Mouse (Mus musculus): ENCODE measurements around the gene Hand1.
"Not testable (repeated sequence)": the region's sequence is repeated elsewhere in the genome, so short reads cannot be mapped to it uniquely, and the experiment has no call there.

Hand1 gene

DNA sequence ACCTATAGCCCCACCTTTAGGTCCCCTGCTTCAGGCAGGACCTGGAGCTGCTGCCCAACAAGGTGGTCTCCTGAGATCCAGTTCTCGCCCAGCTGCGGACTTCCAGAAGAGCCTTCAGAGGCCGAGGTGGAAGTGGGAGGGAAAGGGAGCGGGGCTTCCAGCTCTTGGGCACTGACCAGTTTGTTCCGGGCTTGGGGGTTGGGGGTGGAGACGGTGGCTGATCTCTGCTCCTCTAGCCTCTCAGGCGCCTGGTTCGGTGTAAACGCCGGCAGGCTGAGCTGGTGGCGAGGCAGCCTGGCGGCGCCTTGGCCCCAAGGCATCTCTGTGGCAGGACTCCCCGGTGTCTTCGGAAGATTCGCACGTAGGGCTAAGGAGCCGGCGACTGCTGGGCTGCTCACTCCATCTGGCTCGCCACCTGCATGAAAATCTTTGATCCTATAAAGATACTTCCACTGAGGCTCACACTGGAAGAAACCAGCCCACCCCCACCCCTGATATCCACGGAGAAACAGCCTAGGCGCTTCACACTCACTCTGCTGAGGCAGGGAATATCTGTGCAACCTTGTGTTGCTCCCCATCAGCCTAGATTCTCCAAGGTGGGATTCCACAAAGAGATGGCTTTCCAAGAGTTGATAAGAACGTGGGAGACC, at the start of gene Hand1:
TSS of gene Hand1 (minus strand) at position 267 of the 650 bp plus-strand sequence.
- no peak for DNase-seq (ENCODE audit: low read depth, low spot score)
- Histone ChIP-seq H3K36me3 (ENCODE audit: control insufficient read depth, insufficient read depth, low read length, poor library complexity, severe bottlenecking) (no peaks in the 10 kb centered on the region), H3K27me3 (ENCODE audit: control insufficient read depth, insufficient read depth, low read length, poor library complexity, severe bottlenecking) (peaks cover 2% of the 10 kb centered on the region; the same call in 1 of the 2 replicates)

DNA sequence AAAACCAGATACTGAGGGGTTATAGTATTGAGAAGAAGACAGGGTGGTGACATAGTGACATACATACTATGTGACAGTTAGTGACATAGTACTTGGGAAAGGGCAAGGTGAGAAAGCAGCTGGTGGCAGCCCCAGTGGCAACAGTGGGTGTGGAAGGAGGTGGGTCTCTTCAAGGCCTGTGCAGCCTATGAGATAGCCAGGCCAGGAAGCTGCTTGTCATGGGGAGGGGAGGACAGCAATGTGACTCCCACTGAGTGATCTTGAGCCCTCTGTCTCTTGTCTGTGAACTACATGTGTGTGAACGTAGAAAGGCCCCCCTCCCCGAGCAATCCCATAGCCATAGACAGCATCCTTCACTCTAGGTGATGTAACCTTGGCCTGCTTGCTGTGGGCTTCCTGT, 43.5 kb upstream of the Hand1 start:
- no peaks in the 10 kb centered on the region for H3K27me3 ChIP-seq (ENCODE audit: control insufficient read depth, insufficient read depth, low read length, poor library complexity, severe bottlenecking)
- no peaks in the 10 kb centered on the region for H3K36me3 ChIP-seq (ENCODE audit: control insufficient read depth, insufficient read depth, low read length, poor library complexity, severe bottlenecking)
- no peak for DNase-seq (ENCODE audit: low read depth, low spot score)

DNA sequence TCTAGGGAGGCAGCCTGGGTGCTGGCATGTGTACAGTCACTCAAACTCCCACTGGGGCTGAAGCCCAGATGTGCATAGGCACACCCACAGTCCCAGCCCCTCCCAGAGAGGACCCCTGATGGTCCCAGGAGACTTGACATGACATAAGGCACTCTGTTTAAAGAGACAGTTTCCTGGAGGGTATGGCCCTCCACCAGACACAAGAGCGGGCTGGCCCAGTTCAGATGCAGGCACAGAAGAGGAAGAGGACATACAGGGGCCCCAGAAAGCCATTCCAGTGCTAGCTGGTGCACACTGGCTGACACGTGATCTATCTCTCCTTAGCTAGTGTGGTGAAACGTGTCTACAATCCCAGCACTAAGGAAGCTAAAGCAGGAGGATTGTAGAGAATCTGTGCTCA, 40.4 kb upstream of the Hand1 start:
- H3K36me3 ChIP-seq (ENCODE audit: control insufficient read depth, insufficient read depth, low read length, poor library complexity, severe bottlenecking): no peaks in the 10 kb centered on the region
- no peaks in the 10 kb centered on the region for H3K27me3 ChIP-seq (ENCODE audit: control insufficient read depth, insufficient read depth, low read length, poor library complexity, severe bottlenecking)
- DNase-seq (ENCODE audit: low read depth, low spot score): peak; percentile 42

DNA sequence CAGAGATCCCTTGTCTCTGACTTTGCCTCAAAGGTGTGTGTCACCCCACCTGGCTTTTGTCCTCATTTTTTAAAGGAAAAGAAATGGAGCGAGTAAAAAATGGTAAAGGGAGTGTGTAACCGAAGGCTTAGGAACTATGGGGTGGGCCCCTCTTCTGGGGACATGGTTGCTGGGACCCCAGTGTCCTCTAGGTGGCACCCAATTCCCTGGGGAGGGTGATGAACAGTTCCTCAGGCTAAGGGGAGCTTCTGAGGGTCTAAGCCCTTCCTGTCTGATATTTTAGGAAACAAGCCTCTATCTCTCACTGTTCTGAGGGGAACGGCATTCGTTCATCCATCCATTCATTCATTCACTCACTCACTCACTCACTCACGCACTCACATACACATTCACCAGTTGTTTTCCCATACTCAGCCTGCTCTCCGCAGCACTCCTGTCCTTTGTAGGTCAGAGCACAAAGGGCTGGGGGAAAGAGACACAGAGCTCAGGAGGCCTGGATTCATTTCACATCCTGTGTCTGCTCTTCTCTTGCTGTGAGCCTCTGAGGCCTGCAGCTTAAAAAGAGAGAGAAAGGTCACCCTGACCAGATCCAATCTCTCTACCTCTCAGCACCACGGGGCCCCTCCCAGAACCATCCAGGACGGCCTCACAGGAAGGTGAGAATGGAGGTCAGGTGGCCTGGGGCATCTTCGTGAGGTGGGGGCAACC, 36.3 kb upstream of the Hand1 start:
- H3K36me3 ChIP-seq (ENCODE audit: control insufficient read depth, insufficient read depth, low read length, poor library complexity, severe bottlenecking): no peaks in the 10 kb centered on the region
- H3K27me3 ChIP-seq (ENCODE audit: control insufficient read depth, insufficient read depth, low read length, poor library complexity, severe bottlenecking): no peaks in the 10 kb centered on the region
- DNase-seq (ENCODE audit: low read depth, low spot score): peak; percentile 59

GRCm38 (mm10) chr11:57866466-57866865, 33.8 kb upstream of the Hand1 start:
- Histone ChIP-seq H3K36me3 (ENCODE audit: control insufficient read depth, insufficient read depth, low read length, poor library complexity, severe bottlenecking) (no peaks in the 10 kb centered on the region), H3K27me3 (ENCODE audit: control insufficient read depth, insufficient read depth, low read length, poor library complexity, severe bottlenecking) (no peaks in the 10 kb centered on the region)
- DNase-seq (ENCODE audit: low read depth, low spot score): no peak

DNA sequence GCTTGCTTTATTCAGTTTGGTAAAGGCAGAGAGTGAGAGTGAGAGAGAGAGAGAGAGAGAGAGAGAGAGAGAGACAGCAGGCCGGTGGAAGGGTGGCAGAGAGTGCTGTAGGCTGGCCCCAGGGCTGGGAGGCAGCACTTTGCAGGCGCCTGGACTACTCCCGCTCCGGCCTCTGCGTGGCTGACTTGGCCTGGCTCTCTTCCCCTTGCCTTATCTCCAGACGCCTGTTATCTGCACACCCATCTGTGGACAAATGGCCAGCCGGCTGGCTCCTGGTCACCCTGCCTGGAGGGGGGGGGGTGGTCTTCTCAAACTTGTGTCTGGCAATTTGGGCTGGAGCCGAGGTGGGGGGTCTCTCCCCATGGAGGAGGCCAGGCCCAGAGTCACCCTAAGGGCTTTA, 32.0 kb upstream of the Hand1 start:
- no peak for DNase-seq (ENCODE audit: low read depth, low spot score)
- no peaks in the 10 kb centered on the region for H3K36me3 ChIP-seq (ENCODE audit: control insufficient read depth, insufficient read depth, low read length, poor library complexity, severe bottlenecking)
- no peaks in the 10 kb centered on the region for H3K27me3 ChIP-seq (ENCODE audit: control insufficient read depth, insufficient read depth, low read length, poor library complexity, severe bottlenecking)

DNA sequence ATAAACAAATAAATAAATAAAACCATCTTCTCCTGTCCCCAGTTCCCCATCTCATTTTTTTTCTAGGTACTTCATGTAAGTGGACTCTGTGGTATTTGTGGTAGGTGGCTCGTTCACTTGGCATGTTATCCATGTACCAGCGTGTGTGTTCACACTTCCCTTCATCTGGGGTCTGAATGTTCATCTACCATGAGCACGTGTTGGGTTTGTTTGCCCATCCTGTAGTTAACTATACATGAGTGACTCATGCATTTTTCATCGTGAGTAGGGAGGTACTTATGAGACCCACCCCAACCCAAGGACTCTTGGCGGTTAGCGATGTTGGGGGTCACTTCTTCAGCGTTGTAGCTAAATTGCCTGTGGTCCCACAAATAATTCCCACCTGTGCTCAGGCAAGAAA, 29.5 kb upstream of the Hand1 start:
- DNase-seq (ENCODE audit: low read depth, low spot score): no peak
- H3K36me3 ChIP-seq (ENCODE audit: control insufficient read depth, insufficient read depth, low read length, poor library complexity, severe bottlenecking): no peaks in the 10 kb centered on the region
- H3K27me3 ChIP-seq (ENCODE audit: control insufficient read depth, insufficient read depth, low read length, poor library complexity, severe bottlenecking): no peaks in the 10 kb centered on the region

DNA sequence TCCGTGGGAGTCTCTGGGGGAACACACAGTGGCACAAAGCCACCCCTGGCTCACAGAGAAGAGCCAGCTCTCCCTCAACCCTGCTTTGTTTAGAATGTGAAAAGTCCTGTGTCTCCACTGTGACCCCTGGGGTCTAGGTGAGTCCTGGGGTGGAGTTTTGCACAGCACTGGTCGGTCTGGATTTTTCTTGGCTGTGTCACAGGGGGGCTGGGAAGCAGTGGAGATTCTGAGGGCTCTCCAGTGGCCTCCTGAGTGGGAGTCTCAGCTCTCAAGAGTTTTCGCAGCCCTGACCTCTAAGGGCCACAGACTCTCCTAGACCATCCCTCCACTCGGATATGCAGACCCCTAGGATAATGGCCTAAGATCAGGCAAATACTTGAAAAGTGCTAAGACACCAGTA, 25.1 kb upstream of the Hand1 start:
- Histone ChIP-seq H3K36me3 (ENCODE audit: control insufficient read depth, insufficient read depth, low read length, poor library complexity, severe bottlenecking) (no peaks in the 10 kb centered on the region), H3K27me3 (ENCODE audit: control insufficient read depth, insufficient read depth, low read length, poor library complexity, severe bottlenecking) (no peaks in the 10 kb centered on the region)
- DNase-seq (ENCODE audit: low read depth, low spot score): no peak

DNA sequence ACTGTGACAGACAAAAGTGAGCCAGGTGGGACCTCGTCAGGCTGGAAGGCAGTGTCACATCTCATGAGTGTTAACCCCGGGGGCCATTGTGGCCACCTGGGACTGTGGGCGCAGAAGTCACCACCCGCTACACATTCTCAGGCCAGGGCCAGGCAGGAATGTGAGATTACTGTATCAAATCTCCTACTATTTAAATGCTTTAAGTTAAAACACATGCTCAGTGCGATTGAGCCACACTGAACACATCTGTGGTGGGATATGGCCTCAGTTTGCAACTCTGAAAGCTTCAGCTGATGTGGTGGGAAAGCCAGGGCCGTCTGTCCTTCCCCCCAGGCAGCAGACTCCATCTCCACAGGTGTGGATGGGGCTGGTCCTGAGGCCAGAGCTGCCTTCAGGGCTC, 21.0 kb upstream of the Hand1 start:
- no peaks in the 10 kb centered on the region for H3K27me3 ChIP-seq (ENCODE audit: control insufficient read depth, insufficient read depth, low read length, poor library complexity, severe bottlenecking)
- no peaks in the 10 kb centered on the region for H3K36me3 ChIP-seq (ENCODE audit: control insufficient read depth, insufficient read depth, low read length, poor library complexity, severe bottlenecking)
- no peak for DNase-seq (ENCODE audit: low read depth, low spot score)

DNA sequence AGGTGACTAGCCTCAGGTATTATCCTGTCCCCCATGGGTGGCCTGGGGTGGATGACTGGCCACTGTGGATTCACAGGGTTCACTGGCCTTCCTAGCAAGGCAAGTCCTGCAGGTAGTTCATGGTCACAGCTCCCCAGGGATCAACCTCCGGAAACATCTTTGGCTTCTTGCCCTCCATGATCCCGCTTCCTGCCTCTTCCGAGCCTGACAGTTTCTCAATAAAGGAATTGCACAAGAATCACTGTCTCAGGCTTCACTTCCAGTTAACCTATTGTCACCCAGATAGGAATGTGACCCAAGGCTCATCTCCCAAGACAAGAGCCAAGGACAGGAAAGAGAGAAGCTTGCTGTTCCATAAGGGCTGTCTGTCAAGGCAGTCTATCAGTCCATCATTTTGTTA, 18.3 kb upstream of the Hand1 start:
- no peaks in the 10 kb centered on the region for H3K36me3 ChIP-seq (ENCODE audit: control insufficient read depth, insufficient read depth, low read length, poor library complexity, severe bottlenecking)
- DNase-seq (ENCODE audit: low read depth, low spot score): no peak
- no peaks in the 10 kb centered on the region for H3K27me3 ChIP-seq (ENCODE audit: control insufficient read depth, insufficient read depth, low read length, poor library complexity, severe bottlenecking)

GRCm38 (mm10) chr11:57850298-57850697, 17.7 kb upstream of the Hand1 start:
- no peak for DNase-seq (ENCODE audit: low read depth, low spot score)
- Histone ChIP-seq H3K36me3 (ENCODE audit: control insufficient read depth, insufficient read depth, low read length, poor library complexity, severe bottlenecking) (no peaks in the 10 kb centered on the region), H3K27me3 (ENCODE audit: control insufficient read depth, insufficient read depth, low read length, poor library complexity, severe bottlenecking) (no peaks in the 10 kb centered on the region)

DNA sequence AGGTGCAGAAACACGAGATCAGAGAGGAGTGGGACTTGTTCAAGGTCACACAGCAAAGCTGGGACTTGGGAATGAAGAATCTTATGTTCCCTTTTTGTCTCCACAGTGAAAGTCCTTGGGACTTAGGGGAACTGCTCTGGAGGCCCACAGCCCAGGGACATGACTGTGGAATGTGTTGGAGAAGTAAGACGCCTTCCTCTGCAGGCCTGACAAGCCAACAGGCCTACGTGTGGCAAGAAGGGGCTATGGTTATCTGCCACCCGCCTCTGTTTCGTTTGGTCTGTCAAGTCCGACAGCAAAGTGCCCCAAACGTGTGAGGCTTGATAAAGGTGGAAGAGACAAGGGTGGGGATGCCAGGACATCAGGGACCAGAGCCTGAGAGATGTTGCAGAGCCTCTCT, 14.8 kb upstream of the Hand1 start:
- no peak for DNase-seq (ENCODE audit: low read depth, low spot score)
- Histone ChIP-seq H3K36me3 (ENCODE audit: control insufficient read depth, insufficient read depth, low read length, poor library complexity, severe bottlenecking) (no peaks in the 10 kb centered on the region), H3K27me3 (ENCODE audit: control insufficient read depth, insufficient read depth, low read length, poor library complexity, severe bottlenecking) (no peaks in the 10 kb centered on the region)

GRCm38 (mm10) chr11:57846421-57847363, 14.1 kb upstream of the Hand1 start:
- not testable (repeated sequence) for H3K36me3 ChIP-seq (ENCODE audit: control insufficient read depth, insufficient read depth, low read length, poor library complexity, severe bottlenecking); H3K27me3 ChIP-seq (ENCODE audit: control insufficient read depth, insufficient read depth, low read length, poor library complexity, severe bottlenecking); DNase-seq (ENCODE audit: low read depth, low spot score)

DNA sequence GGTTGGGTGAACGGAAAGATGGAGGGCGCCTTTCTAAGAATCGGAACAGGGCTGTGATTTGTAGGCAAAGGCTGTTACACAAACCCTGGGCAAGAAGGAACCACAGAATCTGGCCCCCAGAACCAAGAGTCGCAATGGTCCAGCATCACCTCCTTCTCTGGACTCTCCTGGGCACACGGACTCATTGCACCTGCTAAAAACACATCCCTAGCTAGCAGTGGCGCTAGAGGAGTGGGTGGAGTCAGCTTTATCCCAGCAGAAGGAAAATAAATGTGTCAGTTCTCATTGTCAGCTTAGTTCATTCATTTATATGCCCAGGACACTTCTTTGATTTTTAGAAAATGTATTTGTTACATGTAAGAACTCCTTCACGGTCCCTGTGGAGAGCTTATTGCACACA, 8.8 kb upstream of the Hand1 start:
- Histone ChIP-seq H3K27me3 (ENCODE audit: control insufficient read depth, insufficient read depth, low read length, poor library complexity, severe bottlenecking) (no peaks in the 10 kb centered on the region), H3K36me3 (ENCODE audit: control insufficient read depth, insufficient read depth, low read length, poor library complexity, severe bottlenecking) (no peaks in the 10 kb centered on the region)
- no peak for DNase-seq (ENCODE audit: low read depth, low spot score)

DNA sequence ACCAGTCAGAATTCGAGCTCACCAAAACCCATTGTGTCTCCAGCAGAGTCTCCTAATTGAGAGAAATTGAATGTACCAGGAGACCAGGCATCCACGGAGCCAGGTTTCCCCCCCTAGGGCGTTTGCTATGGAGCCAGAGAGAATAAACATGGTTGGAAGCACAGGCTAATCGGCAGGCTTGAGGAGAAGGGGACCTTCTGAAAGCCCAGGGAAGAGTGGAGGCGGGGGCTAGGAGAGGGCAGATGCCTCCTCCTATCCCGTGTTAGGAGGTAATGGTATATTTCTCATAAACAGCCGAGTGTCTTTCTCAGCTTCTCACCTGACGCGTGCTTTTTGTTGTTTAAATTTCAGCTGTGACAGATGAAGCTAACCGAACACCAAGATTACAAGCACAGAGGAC, 8.4 kb upstream of the Hand1 start:
- Histone ChIP-seq H3K27me3 (ENCODE audit: control insufficient read depth, insufficient read depth, low read length, poor library complexity, severe bottlenecking) (no peaks in the 10 kb centered on the region), H3K36me3 (ENCODE audit: control insufficient read depth, insufficient read depth, low read length, poor library complexity, severe bottlenecking) (no peaks in the 10 kb centered on the region)
- DNase-seq (ENCODE audit: low read depth, low spot score): no peak

Measured in splenic B cell, adult 2 months (primary cell).